ENCODE assay signal across 12 mouse cellular contexts in the genomic region with DNA sequence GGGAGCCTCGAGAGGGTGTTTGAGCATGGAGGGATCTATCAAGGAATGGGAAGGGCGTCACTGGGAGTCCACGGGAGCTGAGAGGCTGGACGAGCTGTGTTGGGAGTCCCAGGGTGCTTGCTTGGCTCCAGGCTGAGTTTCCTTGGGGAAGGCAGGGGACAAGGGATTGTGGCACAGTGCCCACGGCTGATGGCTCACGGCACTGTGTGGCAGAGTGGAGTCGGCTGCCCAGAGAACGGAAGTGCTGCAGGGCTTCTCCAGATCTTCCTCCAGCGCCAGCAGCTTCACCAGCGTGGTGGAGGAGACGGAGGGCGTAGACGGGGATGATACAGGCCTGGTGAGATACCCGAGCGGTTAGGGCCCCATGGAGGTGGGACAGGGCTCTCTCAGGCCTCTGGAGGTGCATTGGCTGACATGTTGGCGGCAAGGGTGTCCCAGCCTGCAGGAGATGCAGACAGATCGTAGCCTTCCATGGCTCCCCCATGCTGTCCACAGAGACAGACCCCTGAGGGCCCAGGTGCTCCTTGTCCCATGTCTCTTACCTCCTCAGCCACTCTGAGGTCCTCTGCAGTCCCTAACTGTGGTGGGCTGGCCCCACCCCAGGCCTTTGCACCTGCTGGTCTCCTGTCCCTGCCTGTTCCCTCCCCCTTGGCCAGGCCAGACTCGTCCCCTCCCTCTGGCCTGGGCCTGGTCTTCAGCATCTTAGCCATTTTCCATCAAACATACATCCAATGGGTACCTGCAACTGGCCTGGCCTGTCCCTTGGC.
DNase-seq lines count a peak whose midpoint lies in the region; ATAC-seq lines count a peak whose summit lies in the region.
"Had no signal": no experiment of that assay in that cellular context is flagged by ENCODE, and none has a peak within 500 bp of the region (broad histone marks: within the 10 kb centered on the region; RNA-seq: fewer than 3 reads in every experiment).

No protein-coding gene starts in this region.

- 0 out of 2 replicates have a peak overlapping the region, but pooled peaks have one; percentile 3 for H3K27ac ChIP-seq in forebrain, embryonic 11.5 days (ENCODE audit: low read depth, low read length)
- no peak overlapping the region for H3K27ac ChIP-seq in forebrain, embryonic 13.5 days
- H3K27ac ChIP-seq in forebrain, embryonic 14.5 days (ENCODE audit: low read depth, low read length): 0 out of 2 replicates have a peak overlapping the region, but pooled peaks have one; percentile 5
- H3K27ac ChIP-seq in midbrain, embryonic 12.5 days (replicated peaks): peak overlapping the region; percentile 54
- H3K27ac ChIP-seq: macrophage had no signal

- peak overlapping the region; percentile 13; the same call in 1 of the 2 replicates for H3K4me2 ChIP-seq in forebrain, embryonic 11.5 days (ENCODE audit: low read depth, low read length, severe bottlenecking)
- H3K4me2 ChIP-seq in forebrain, embryonic 13.5 days: no peak overlapping the region
- H3K4me2 ChIP-seq in forebrain, embryonic 14.5 days (ENCODE audit: low read length): no peak overlapping the region
- H3K4me2 ChIP-seq in midbrain, embryonic 12.5 days (replicated peaks): peak overlapping the region; percentile 66
- H3K4me2 ChIP-seq: heart, embryonic 12.5 days had no signal

- no peak for ATAC-seq in forebrain, embryonic 11.5 days (replicated peaks; ENCODE audit: low FRiP score)
- ATAC-seq in forebrain, embryonic 13.5 days: no peak
- ATAC-seq in forebrain, embryonic 14.5 days: no peak
- ATAC-seq in midbrain, embryonic 12.5 days (ENCODE audit: low FRiP score, low read depth): no peak

- H3K36me3 ChIP-seq in forebrain, embryonic 11.5 days (ENCODE audit: control insufficient read depth, insufficient read depth, low read length): no peaks in the 10 kb centered on the region
- H3K36me3 ChIP-seq in forebrain, embryonic 13.5 days (ENCODE audit: poor library complexity, severe bottlenecking): no peaks in the 10 kb centered on the region
- H3K36me3 ChIP-seq in forebrain, embryonic 14.5 days (ENCODE audit: control insufficient read depth, insufficient read depth, low read length): no peaks in the 10 kb centered on the region
- no peaks in the 10 kb centered on the region for H3K36me3 ChIP-seq in midbrain, embryonic 12.5 days
- H3K36me3 ChIP-seq: heart, embryonic 12.5 days had no signal

- no peak overlapping the region for H3K4me3 ChIP-seq in forebrain, embryonic 11.5 days (ENCODE audit: low read depth, low read length)
- H3K4me3 ChIP-seq in forebrain, embryonic 13.5 days: no peak overlapping the region
- H3K4me3 ChIP-seq in forebrain, embryonic 14.5 days (ENCODE audit: low read depth, low read length): no peak overlapping the region
- no peak overlapping the region for H3K4me3 ChIP-seq in midbrain, embryonic 12.5 days
- H3K4me3 ChIP-seq: erythroblast, embryonic 14.5 days; heart, embryonic 12.5 days had no signal

- no peak overlapping the region for H3K9ac ChIP-seq in forebrain, embryonic 11.5 days (ENCODE audit: low read length)
- no peak overlapping the region for H3K9ac ChIP-seq in forebrain, embryonic 13.5 days
- no peak overlapping the region for H3K9ac ChIP-seq in forebrain, embryonic 14.5 days (ENCODE audit: low read length)
- 0 out of 2 replicates have a peak overlapping the region, but pooled peaks have one; percentile 21 for H3K9ac ChIP-seq in midbrain, embryonic 12.5 days (replicated peaks)
- H3K9ac ChIP-seq: heart, embryonic 12.5 days had no signal

- DNase-seq in forebrain, embryonic 11.5 days (ENCODE audit: low spot score): no peak
- peak; percentile 84 for DNase-seq in brain, adult 2 months (ENCODE audit: low read depth, low spot score)
- DNase-seq in forebrain, embryonic 14.5 days (ENCODE audit: low spot score): no peak
- no peak for DNase-seq in urinary bladder, postnatal 25 days (ENCODE audit: low spot score)
- no peak for DNase-seq in frontal cortex, postnatal 25 days (ENCODE audit: low spot score in 2 of 2)
- no peak for DNase-seq in urinary bladder, postnatal 4 days (ENCODE audit: low spot score in 2 of 2)
- DNase-seq: B cell, adult 2 months had no signal

- WGBS in forebrain, embryonic 11.5 days: 83% methylated on average over 18 of the region's 18 CpGs
- 77% methylated on average over 18 of the region's 18 CpGs for WGBS in forebrain, embryonic 13.5 days
- WGBS in forebrain, embryonic 14.5 days: 71% methylated on average over 18 of the region's 18 CpGs
- WGBS in midbrain, embryonic 12.5 days: 81% methylated on average over 18 of the region's 18 CpGs

- no peaks in the 10 kb centered on the region for H3K9me3 ChIP-seq in forebrain, embryonic 11.5 days (ENCODE audit: control insufficient read depth, low read length)
- no peaks in the 10 kb centered on the region for H3K9me3 ChIP-seq in forebrain, embryonic 13.5 days (replicated peaks)
- no peaks in the 10 kb centered on the region for H3K9me3 ChIP-seq in forebrain, embryonic 14.5 days (replicated peaks; ENCODE audit: control insufficient read depth, low read length)
- no peaks in the 10 kb centered on the region for H3K9me3 ChIP-seq in midbrain, embryonic 12.5 days
- H3K9me3 ChIP-seq: heart, embryonic 12.5 days had no signal

- H3K4me1 ChIP-seq in forebrain, embryonic 11.5 days (replicated peaks; ENCODE audit: control insufficient read depth, insufficient read depth, low read length): peaks cover 16% of the 10 kb centered on the region
- peaks cover 38% of the 10 kb centered on the region for H3K4me1 ChIP-seq in forebrain, embryonic 13.5 days
- H3K4me1 ChIP-seq in forebrain, embryonic 14.5 days (ENCODE audit: control insufficient read depth, insufficient read depth, low read length): peaks cover 5% of the 10 kb centered on the region; the same call in 1 of the 2 replicates
- H3K4me1 ChIP-seq in midbrain, embryonic 12.5 days: peaks cover 48% of the 10 kb centered on the region

- peaks cover 9% of the 10 kb centered on the region for H3K27me3 ChIP-seq in forebrain, embryonic 11.5 days (ENCODE audit: control insufficient read depth, insufficient read depth, low read length)
- H3K27me3 ChIP-seq in forebrain, embryonic 13.5 days: peaks cover 31% of the 10 kb centered on the region
- no peaks in the 10 kb centered on the region for H3K27me3 ChIP-seq in forebrain, embryonic 14.5 days (replicated peaks; ENCODE audit: control insufficient read depth, insufficient read depth, low read length)
- peaks cover 60% of the 10 kb centered on the region for H3K27me3 ChIP-seq in midbrain, embryonic 12.5 days

Comparison
In these comparisons a context has a peak if more than half of its experiments do, and no peak if none do; other contexts are left out.
1. H3K4me2 ChIP-seq: peak in forebrain, embryonic 11.5 days (single experiment) and midbrain, embryonic 12.5 days (single experiment); none in forebrain, embryonic 13.5 days (single experiment) and forebrain, embryonic 14.5 days (single experiment).